Mouse (Mus musculus) adipocyte (in vitro differentiated cells): ENCODE data around the gene Gm11042.

Experiments used
- DNase-seq: peaks from one replicate; pipeline ENCODE4 v3.0.0-alpha.2; 2016; ENCODE audit warnings: low spot score

The Gm11042 gene

GRCm38 (mm10) chr12:74284020-74284684 lies 32.0 kb downstream of the Gm11042 start:
- no peak for DNase-seq

- no peak for DNase-seq
Observed at GRCm38 (mm10) chr12:74282846-74283245, 33.3 kb downstream of the Gm11042 start.

GRCm38 (mm10) chr12:74281403-74281802 lies 34.8 kb downstream of the Gm11042 start:
- DNase-seq = no peak

- no peak for DNase-seq
Observed at GRCm38 (mm10) chr12:74277265-74277664, 38.9 kb downstream of the Gm11042 start.

DNA sequence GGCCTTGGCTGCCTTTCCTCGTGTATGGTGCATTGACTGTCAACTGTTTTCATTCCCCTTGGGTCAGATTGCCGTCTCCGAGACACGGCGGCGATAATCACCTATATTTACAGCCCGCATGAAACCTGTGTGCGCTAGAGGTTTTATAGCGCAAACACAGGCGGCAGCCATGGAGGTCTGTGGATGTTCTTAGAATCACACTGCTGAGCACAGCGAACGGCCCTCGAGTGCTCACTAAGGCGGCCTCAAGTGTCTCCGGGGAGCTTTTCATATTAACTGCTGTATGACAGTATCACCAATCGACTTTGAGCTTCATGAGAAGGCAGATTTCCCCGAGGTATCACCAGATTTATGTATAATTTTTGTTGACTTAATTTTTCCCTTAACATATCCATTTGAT lies 43.6 kb downstream of the Gm11042 start:
- DNase-seq = no peak

DNA sequence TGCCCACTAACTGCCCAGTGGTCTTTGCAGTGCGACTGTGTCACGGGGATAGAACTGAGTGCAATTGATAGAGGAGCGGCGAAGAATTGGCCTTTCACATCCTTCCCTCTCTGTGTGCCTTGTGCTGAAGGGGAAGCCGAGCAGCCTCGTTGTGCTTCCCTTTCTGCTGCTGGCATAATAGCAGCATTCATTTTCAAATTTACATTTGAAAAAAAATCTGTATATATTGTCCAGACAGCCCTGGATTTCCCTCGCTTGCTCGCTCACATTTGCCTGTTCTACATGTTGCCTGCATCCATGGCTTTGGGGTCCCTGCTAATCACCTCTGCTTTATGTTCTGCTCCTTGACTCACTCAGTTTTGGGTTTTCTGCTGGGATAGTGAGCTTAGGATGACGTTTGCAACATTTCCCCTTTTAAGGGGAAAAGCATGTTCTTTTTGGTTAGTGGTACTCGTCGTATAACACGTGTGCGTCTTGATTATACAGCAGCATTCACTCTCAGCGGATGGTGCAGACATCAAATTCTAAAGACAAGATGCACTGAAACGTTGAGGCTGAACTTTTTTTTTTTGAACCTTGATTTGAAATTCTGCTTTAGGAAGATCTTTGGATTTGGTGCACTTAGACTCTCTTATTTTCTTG lies 47.4 kb downstream of the Gm11042 start:
- no peak for DNase-seq

DNA sequence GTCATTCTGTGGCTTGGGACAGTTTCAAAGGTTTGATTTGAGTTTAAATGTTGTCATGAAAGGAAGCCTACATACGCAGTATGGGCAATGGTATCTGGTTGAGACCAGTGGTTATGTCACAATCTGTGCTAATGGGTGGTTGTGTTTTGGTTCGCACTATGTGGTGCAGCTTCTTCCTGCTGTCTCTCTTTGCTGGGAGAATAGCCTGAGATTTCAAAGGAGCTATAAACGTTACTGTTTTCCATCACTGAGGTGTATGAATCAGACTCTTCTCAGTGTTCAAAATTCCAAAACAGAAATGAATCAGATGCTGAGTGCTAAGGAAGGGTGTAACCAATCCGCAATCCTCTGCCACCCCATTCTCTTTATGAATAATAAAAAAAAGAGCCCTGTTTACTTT lies 49.1 kb downstream of the Gm11042 start:
- no peak for DNase-seq
